Mouse (Mus musculus) heart, embryonic 11.5 days (tissue): ENCODE measurements around the gene Acot4. TPM values are rescaled to one million over a fixed set of nuclear protein-coding genes. Genes with fewer than 3 reads are reported as not detected.
A peak's percentile ranks its signal among the peaks of the same experiment; 100 is the strongest.
"Not testable (repeated sequence)": the region's sequence is repeated elsewhere in the genome, so short reads cannot be mapped to it uniquely, and the experiment has no call there.

Experiments used
- ATAC-seq: fragments of 200-750 bp; cut with Nextera tagmentation; replicated peaks from 2 replicates; pipeline ENCODE4 v1.8.0; 2017; ENCODE audit warnings: moderate library complexity; ENCODE audit not compliant: insufficient number of reproducible peaks, low FRiP score, low TSS enrichment
- H3K27ac ChIP-seq: fragments of 300-500 bp; sonication (generic); 2 replicates; pipeline ENCODE4 v1.5.1; 2014; ENCODE audit warnings: mild to moderate bottlenecking, low read depth, low read length
- H3K27me3 ChIP-seq: fragments of 300-500 bp; sonication (generic); 2 replicates; pipeline ENCODE4 v1.6.1; 2014; ENCODE audit warnings: mild to moderate bottlenecking, low read length, mixed read lengths; ENCODE audit not compliant: control insufficient read depth, insufficient read depth
- H3K36me3 ChIP-seq: fragments of 300-500 bp; sonication (generic); 2 replicates; pipeline ENCODE4 v1.6.1; 2014; ENCODE audit warnings: mild to moderate bottlenecking, low read length, moderate library complexity, mixed read lengths; ENCODE audit not compliant: control insufficient read depth, insufficient read depth
- H3K4me1 ChIP-seq: fragments of 300-500 bp; sonication (generic); 2 replicates; pipeline ENCODE4 v1.6.1; 2014; ENCODE audit warnings: low read length; ENCODE audit not compliant: control insufficient read depth, insufficient read depth
- H3K4me2 ChIP-seq: fragments of 300-500 bp; sonication (generic); 2 replicates; pipeline ENCODE4 v1.6.1; 2014; ENCODE audit warnings: mild to moderate bottlenecking, moderate library complexity
- H3K4me3 ChIP-seq: fragments of 300-500 bp; sonication (generic); 2 replicates; pipeline ENCODE4 v1.5.1; 2014; ENCODE audit warnings: low read depth, low read length
- H3K9ac ChIP-seq: fragments of 300-500 bp; sonication (generic); 2 replicates; pipeline ENCODE4 v1.6.1; 2014; ENCODE audit warnings: mild to moderate bottlenecking, low read depth, low read length, moderate library complexity
- H3K9me3 ChIP-seq: fragments of 300-500 bp; sonication (generic); replicated peaks from 2 replicates; pipeline ENCODE4 v1.6.1; 2016; ENCODE audit warnings: low read length; ENCODE audit not compliant: control insufficient read depth
- WGBS: fragments of 180-500 bp; shearing (Covaris S2); extraction: QIAGEN DNeasy Blood & Tissue Kit; methylation state at CpG from one replicate; pipeline ENCODE4 v1.1.7; 2014; ENCODE audit not compliant: insufficient replicate concordance; 5-methylcytosine and 5-hydroxymethylcytosine counted together
- polyA plus RNA-seq: library from polyadenylated mRNA; unstranded; fragments of >200 nt; fragmentation: Nextera tagmentation; extraction: Ambion mirVana; gene quantifications from 2 replicates; pipeline ENCODE4 v1.2.1, GENCODE M21; 2014

Acot4 gene
- polyA plus RNA-seq = 0.37 and 0.43 TPM in 2 replicates

DNA sequence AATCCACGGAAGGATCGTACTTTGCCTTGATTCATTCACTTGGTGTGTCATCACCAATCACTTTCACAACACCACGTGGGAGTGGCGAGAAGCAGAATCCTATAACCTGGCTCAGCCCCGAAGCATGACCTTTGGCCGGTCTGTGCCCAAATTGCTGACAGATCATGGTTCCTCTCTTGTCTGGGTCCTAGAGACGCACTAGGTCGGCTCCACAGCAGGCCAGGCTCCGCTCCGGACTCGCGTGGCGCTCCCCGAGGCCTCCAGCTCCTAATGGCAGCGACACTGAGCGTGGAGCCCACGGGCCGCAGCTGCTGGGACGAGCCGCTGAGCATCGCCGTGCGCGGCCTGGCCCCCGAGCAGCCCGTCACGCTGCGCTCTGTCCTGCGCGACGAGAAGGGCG is at the start of gene Acot4:
Gene Acot4, plus strand, starts transcription at position 139 of the 400 bp plus-strand sequence.
- H3K27ac ChIP-seq, H3K4me1 ChIP-seq, H3K27me3 ChIP-seq, H3K36me3 ChIP-seq, H3K9me3 ChIP-seq: not testable (repeated sequence)
- H3K4me2 ChIP-seq = peak within 1 kb of the TSS; percentile 73
- 0 out of 2 replicates have a peak, but pooled peaks have one; percentile 10 for ATAC-seq
- WGBS = 9% methylated on average over 23 of the region's 32 CpGs
- H3K9ac ChIP-seq = peak within 1 kb of the TSS; percentile 62; the same call in 1 of the 2 replicates
- peak within 1 kb of the TSS; percentile 43 for H3K4me3 ChIP-seq

DNA sequence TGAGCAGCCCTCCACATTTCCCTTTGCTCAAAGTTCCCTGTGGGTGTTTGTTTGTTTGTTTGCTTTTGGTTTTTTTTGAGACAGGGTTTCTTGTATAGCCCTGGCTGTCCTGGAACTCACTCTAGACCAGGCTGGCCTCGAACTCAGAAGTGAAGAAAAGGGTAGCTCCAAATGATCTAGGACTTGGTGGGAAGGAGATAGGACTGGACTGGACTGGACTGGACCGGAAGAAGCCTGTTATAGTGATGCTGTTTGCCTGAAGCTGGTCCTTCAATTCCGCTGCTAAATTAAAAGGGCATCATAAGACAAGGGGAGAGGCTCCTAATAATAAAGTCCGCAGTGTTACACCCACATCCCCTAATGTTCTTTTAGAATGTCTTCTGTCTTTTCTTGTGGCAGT is 49.7 kb upstream of the Acot4 start:
- 72% methylated on average over 4 of the region's 4 CpGs for WGBS
- ATAC-seq = no peak
- Histone ChIP-seq H3K4me2 (peak overlapping the region; percentile 67), H3K27me3 (no peaks in the 10 kb centered on the region), H3K9ac (peak overlapping the region; percentile 86), H3K4me3 (peak overlapping the region; percentile 60), H3K27ac (peak overlapping the region; percentile 94), H3K4me1 (peaks cover 7% of the 10 kb centered on the region), H3K36me3 (no peaks in the 10 kb centered on the region; the same call in 1 of the 2 replicates), H3K9me3 (no peaks in the 10 kb centered on the region)

DNA sequence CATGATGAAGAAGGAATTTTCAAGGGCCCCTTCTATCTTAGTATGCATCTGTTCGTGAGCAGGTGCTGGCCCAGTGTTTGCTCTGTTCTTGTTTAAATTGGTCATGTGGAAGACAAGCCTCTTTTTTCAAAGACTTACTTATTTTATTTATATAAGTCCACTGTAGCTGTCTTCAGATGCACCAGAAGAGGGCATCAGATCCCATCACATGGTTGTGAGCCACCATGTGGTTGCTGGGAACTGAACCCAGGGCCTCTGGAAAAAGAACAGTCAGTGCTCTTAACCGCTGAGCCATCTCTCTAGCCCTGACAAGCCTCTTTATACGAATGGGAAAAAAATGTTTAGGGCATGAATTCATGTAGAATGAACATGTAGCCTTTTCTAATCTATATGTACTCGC is 48.8 kb upstream of the Acot4 start:
- WGBS = 94% methylated on average over 4 of the region's 4 CpGs

DNA sequence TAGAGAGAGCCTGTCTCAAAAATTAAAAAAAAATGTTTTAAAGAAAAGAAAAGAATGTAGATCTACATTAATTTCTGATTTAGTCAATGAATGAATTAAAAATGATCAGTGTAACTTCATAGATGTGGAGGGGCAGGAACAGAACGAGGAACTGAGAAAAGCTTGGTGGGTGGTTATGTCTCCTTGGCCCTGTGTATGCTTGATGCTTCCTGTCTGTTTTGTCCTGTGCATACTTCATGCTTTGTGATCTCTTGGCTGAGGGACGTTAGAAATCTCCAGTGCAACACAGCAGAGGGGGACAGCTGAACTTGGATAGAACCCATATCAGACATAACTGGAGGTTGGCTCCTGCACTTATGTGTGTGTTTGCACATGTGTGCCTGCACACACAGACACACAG is 41.0 kb upstream of the Acot4 start:
- Histone ChIP-seq H3K27me3 (no peaks in the 10 kb centered on the region), H3K36me3 (no peaks in the 10 kb centered on the region; the same call in 1 of the 2 replicates), H3K4me3 (no peak overlapping the region), H3K9ac (no peak overlapping the region), H3K4me2 (no peak overlapping the region), H3K27ac (no peak overlapping the region), H3K9me3 (peaks cover 3% of the 10 kb centered on the region; the same call in 1 of the 2 replicates), H3K4me1 (peaks cover 3% of the 10 kb centered on the region; the same call in 1 of the 2 replicates)
- no peak for ATAC-seq
- 63% methylated on average over 2 of the region's 2 CpGs for WGBS

More for the DNA sequence above, 48.8 kb upstream of the Acot4 start:
- no peaks in the 10 kb centered on the region for H3K27me3 ChIP-seq
- no peaks in the 10 kb centered on the region for H3K9me3 ChIP-seq
- H3K9ac ChIP-seq = no peak overlapping the region
- no peak overlapping the region for H3K4me2 ChIP-seq
- H3K4me3 ChIP-seq = no peak overlapping the region
- H3K36me3 ChIP-seq = no peaks in the 10 kb centered on the region; the same call in 1 of the 2 replicates
- no peak overlapping the region for H3K27ac ChIP-seq
- H3K4me1 ChIP-seq = peaks cover 7% of the 10 kb centered on the region
- no peak for ATAC-seq

DNA sequence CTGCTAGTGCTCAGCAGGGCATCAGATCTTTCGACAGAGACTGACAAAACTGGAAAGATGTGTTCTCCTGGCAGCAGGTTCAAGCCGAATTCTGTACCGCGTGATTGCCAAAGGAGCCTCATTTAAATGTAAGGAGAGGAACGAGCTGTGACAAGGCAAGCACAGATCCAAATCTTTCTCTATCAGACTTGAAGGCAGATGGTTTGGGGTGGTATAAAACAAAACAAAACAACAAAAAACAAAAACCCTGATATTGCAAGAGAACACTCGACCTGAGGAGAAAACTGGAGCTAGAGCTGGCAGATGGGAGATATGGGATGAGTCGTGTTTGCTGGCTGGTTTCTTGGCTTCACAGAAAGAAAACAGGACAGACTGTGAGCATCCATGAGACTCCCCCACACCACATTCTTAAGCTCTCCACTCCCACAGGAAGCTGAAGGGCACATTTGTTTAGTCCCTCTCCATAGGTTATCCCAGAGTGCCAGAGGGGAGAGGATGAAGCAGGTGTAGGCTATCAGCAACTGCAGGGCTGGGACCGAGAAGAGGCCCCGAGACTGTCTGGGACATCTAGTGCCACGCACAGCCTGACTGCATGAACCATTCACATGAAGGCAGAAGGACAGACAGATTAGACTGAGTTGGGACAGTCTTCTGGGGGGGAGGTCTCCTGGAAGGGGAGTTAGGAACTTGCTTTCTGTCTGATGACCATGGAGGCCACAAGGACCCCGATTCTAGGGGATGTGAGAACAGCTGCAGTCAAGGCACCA is 39.7 kb upstream of the Acot4 start:
- Histone ChIP-seq H3K4me2 (no peak overlapping the region), H3K9me3 (peaks cover 5% of the 10 kb centered on the region; the same call in 1 of the 2 replicates), H3K4me3 (no peak overlapping the region), H3K27me3 (no peaks in the 10 kb centered on the region), H3K9ac (no peak overlapping the region), H3K36me3 (no peaks in the 10 kb centered on the region; the same call in 1 of the 2 replicates), H3K4me1 (peaks cover 3% of the 10 kb centered on the region; the same call in 1 of the 2 replicates), H3K27ac (no peak overlapping the region)
- ATAC-seq = no peak
- 47% methylated on average over 11 of the region's 11 CpGs for WGBS

DNA sequence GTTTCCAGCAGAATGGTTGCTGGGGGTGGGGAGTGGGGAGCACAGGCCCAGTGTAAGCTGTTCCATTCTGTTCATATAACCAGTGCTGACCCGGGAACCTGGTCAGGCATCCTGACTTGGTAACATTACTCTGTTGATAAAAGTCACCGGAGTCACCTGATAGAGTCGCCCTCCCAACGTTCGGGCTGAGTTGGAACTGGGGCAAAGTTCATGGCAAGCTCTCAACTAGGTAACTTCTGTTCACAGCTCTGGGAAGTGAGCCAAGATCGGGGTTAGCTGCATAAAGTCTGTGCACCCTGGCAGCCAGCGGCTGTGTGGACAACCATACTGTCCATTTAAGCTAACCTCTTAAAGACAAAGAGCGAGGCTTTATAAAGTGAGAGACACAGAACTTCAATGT is 38.9 kb upstream of the Acot4 start:
- H3K9me3 ChIP-seq, H3K27me3 ChIP-seq, ATAC-seq, H3K9ac ChIP-seq, H3K4me1 ChIP-seq, H3K4me2 ChIP-seq, H3K36me3 ChIP-seq, H3K27ac ChIP-seq, H3K4me3 ChIP-seq: not testable (repeated sequence)
- WGBS = 47% methylated on average over 8 of the region's 8 CpGs

DNA sequence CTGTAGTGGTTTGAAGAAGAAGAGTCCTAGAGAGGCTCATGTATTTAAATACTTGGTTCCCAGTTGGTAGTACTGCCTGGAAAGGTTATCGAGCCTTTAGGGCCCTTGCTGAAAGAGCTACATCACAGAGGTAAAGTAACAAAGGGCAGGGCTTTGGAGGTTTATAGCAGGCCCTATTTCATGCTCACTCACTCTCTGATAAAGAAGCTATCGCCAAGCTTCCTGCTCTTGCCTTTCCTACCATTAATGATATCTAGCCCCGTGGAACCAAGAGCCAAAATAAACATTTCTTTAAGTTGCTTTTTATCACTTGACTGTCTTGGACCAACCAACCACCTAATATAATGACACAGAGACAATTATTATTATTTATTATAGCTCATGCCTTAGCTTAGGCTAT is 37.8 kb upstream of the Acot4 start:
- no peak overlapping the region for H3K4me3 ChIP-seq
- H3K9ac ChIP-seq = no peak overlapping the region
- peaks cover 3% of the 10 kb centered on the region; the same call in 1 of the 2 replicates for H3K4me1 ChIP-seq
- no peaks in the 10 kb centered on the region for H3K36me3 ChIP-seq
- H3K27me3 ChIP-seq = no peaks in the 10 kb centered on the region
- H3K27ac ChIP-seq = no peak overlapping the region
- no peak overlapping the region for H3K4me2 ChIP-seq
- no peak for ATAC-seq
- WGBS = 59% methylated on average over 3 of the region's 3 CpGs
- peaks cover 5% of the 10 kb centered on the region; the same call in 1 of the 2 replicates for H3K9me3 ChIP-seq

DNA sequence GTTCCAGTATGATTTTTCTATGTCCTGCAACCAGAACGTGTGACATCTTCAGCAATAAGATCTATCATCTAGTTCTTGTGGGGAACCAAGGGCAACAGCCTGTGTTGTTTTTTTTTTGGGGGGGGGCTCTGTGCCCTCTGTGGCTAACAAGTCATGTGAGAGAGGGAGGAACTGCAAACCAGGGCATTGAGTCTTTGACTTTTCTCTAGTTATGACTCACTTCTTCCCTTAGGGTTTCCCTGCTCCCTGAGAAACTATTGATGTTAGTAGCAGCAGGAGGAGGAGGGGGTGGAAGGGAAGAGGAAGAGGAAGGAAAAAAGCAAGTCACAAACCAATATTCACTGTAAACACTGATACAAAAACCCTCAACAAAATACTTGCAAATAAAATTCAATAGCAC is 34.3 kb upstream of the Acot4 start:
- Histone ChIP-seq H3K9ac (no peak overlapping the region), H3K27me3 (no peaks in the 10 kb centered on the region), H3K36me3 (no peaks in the 10 kb centered on the region), H3K9me3 (peaks cover 5% of the 10 kb centered on the region; the same call in 1 of the 2 replicates), H3K4me3 (no peak overlapping the region), H3K27ac (no peak overlapping the region), H3K4me1 (peaks cover 5% of the 10 kb centered on the region; the same call in 1 of the 2 replicates), H3K4me2 (no peak overlapping the region)
- ATAC-seq = no peak
- 88% methylated on average over 1 of the region's 1 CpGs for WGBS
